Mouse (Mus musculus): ENCODE data around the gene Depp1.
"Not testable (repeated sequence)": the region's sequence is repeated elsewhere in the genome, so short reads cannot be mapped to it uniquely, and the experiment has no call there.

Depp1 gene

GRCm38 (mm10) chr6:116650406-116650805 is at the start of gene Depp1:
Gene Depp1 (plus strand): TSS chr6:116650609.
- no peak for DNase-seq (ENCODE audit: low read depth, low spot score)

DNA sequence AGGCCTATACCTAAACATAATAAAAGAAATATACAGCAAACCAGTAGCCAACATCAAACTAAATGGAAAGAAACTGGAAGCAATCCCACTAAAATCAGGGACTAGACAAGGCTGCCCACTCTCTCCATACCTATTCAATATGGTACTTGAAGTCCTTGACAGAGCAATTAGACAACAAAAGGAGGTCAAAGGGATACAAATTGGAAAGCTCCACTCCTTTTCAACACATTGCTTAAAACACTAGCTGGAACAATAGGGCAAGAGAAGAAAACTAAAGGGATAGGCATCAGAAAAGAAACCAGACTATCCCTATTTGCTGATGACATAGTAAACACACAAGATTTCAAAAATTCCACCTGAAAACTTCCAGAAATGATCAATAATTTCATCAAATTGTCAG is 49.4 kb upstream of the Depp1 start:
- DNase-seq (ENCODE audit: low read depth, low spot score) = not testable (repeated sequence)

- DNase-seq (ENCODE audit: low read depth, low spot score) = no peak
Measured at GRCm38 (mm10) chr6:116607230-116607629, 43.2 kb upstream of the Depp1 start.

DNA sequence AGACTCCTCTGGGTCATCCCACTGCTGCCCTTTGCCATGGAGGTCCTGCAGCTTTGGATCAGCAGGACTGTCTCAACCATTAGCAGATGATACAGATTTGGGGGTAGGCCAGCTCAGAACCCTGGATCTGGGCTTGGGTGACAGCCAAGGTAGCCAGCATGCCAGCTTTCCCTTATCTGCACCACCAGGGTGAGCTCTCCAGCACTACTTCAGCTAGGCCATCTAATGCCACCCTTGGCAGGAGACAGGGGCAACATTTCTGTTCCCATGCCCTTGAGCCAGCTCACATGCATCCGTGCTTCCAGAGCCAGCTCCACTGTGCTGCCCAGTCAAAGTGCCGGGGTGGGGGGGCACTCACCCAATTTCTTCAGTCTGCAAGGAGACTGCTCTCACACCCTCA is 34.7 kb upstream of the Depp1 start:
- DNase-seq (ENCODE audit: low read depth, low spot score) = no peak

GRCm38 (mm10) chr6:116618073-116618472 is 32.3 kb upstream of the Depp1 start:
- no peak for DNase-seq (ENCODE audit: low read depth, low spot score)

GRCm38 (mm10) chr6:116621318-116622023 is 28.9 kb upstream of the Depp1 start:
- no peak for DNase-seq (ENCODE audit: low read depth, low spot score)

DNA sequence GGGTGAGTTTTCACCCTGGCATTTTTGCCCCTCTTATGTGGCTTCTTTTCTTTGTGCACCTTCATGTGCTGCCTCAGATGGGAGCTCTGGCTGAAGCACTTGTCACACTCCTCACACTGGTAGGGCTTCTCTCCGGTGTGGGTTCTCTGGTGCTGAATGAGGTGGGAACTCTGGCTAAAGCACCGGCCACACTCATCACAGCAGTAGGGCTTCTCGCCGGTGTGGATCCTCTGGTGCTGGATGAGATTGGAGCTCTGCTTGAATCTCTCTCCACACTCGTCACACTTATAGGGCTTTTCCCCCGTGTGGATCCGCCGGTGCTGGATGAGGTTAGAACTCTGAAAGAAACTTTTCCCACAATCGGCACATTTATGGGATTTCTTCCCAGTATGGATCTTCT is 24.0 kb upstream of the Depp1 start:
- not testable (repeated sequence) for DNase-seq (ENCODE audit: low read depth, low spot score)

DNA sequence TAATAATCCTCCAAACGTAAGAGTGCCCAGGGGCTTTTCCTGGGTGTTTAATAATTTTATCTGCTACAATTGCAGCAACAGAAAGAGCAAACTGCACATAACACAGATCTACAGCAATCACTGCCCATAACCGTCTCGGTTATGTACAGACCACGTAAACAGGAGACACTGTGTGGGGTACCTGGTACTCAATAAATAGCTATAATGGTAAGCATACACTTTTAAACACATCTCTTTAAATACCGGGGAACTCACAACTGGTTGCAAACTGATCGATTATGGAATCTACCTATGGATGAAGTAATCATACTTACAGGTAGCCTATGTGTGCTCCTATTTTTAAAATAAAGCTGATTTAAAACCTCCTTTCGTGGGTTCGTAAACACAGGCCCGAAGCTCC is 22.3 kb upstream of the Depp1 start:
- DNase-seq (ENCODE audit: low read depth, low spot score) = no peak

DNA sequence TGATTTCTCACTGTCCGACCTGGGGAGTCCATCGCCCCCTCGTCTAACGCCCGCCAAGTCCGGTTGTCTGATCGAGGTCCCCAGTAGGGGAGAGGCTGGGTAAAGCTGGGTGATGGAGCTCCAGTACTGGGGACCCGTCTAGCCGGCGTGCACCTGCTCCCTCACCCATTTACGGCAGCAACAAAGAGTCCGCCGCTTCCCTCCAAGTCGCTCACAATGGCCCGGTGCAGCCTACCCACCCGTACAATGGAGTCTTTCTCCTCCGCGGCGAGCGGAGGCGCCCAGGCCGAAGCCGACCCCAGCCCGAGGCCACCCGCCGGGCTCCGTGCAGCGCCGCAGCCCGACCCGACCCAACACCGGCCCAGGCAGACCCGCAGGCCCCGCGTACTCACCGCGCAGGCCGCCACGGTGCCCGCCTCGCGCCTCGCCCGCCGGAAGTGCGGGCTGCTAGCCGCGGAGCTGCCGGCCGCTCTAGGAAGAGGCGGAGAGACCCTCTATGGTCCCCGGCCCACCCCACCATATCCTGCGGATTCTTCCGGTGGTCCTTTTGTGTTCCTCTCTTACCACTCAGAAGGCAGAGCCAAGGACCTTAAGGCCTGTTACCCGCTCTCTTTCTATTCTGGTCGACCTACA is 21.8 kb upstream of the Depp1 start, which contains the start of gene Zfp422:
Zfp422 (minus strand) TSS at position 461 of the 633 bp plus-strand sequence.
- DNase-seq (ENCODE audit: low read depth, low spot score) = peak; percentile 53

DNA sequence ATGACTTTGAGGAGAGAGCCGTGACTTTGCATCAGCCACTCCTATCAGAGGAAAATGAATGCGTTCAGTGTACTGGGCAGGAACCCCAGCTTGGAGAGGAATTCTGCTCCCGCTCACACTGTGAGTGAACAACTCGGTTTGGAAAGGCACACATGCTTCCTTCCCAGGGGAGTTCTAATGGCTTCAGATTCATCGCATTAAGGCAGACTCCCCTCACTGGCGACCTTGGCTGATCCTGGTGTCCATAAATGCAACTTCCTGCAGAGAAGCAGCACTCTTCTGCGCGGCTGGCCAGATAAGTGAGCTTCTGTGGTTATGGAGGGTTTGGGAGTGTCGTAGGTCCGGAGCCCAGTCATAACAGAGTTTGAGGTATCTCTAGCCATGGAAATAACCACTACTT is 20.6 kb upstream of the Depp1 start:
- DNase-seq (ENCODE audit: low read depth, low spot score) = no peak

- no peak for DNase-seq (ENCODE audit: low read depth, low spot score)
Measured at GRCm38 (mm10) chr6:116632129-116632528, 18.3 kb upstream of the Depp1 start.

DNA sequence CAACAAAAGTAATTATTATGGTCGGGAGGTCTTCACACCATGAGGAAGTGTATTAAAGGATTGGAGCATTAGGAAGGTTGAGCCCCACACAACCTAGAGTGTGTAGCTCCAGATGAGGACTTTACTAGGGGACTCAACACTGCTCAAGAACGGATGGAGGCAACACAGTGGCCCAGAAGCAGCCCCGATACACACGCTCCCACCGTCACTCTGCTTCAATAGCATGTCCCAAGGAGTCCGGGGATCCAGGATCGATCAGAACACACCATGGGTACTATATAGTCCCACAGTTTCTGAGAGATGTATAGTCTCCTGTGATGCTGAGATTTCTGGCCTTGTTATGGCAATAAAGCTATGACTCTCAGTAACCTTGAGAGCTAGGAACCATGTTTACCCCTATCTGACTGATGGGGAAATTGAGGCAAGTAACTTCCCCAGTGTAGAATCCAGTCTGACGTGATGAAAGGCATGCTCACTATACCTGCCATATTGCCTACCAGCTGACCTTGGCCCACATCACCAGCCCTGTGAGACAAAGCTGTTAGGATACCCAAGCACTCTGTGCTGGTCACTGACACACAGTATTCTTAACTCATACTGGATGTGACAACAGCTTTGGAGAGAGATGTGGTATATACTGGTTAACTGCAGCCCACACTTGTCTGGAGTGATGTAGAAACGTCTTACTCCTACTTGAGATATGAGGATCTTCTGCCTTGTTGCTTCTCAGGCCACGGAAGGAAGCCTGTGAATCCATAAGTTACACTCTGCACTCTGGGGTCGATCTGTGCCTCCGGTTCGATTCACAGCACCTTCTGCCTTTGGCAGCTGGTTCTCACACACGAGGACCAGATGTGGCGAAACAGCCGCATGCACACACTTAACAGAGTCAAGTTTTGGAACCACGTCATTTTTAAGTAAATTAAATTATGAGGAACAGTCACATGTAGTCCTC is 16.4 kb upstream of the Depp1 start:
- DNase-seq (ENCODE audit: low read depth, low spot score) = no peak

GRCm38 (mm10) chr6:116635251-116636180 is 14.9 kb upstream of the Depp1 start:
- no peak for DNase-seq (ENCODE audit: low read depth, low spot score)

DNA sequence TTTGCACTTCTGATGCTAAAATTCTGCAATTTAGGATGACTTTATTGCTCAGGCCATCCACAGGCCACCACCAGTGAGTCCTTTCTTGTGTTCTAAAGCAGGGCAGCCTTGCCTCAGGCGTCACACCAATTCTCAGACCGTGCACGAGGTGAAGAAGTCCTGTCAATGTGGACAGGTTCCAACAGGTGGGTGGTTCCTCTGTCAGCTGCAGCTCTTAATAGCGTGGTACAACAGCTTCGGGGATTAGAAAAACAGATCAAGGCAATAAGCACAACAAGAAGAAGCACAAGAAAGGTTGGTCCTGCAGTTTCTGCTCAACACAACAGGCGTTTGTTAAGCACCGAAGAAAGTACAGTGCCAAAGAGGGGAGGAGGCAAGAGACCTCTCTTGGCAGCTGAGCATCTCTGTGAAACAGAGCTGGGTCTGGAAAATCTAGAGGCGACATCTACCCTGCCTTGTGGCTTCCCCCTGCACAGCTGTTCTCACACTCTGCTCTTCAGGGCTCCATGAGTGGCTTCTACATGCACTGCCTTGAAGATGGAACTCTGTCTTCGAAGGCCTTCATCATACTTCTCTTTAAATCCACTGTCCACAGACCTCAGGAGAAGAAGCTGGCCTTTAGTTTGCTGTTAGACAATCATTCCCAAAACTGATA is 13.7 kb upstream of the Depp1 start:
- DNase-seq (ENCODE audit: low read depth, low spot score) = no peak

DNA sequence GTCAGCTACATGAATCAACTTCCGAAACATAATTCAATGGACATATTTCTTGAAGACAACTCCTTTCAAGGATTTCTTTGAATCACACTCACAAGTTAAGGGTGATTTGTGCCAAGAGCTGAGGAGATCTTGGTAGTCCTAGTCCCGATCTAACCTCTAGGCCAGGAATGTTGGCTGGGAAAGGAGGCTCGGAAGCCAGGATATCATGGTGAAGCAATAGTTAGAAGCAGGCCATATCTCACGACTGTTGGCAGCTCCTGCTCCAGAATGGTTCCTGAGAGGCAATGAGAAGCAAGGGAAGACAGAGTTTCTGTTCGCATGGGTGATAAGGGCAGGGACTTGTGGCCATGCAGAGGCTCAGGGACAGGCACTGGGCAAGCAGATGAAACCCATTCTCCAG is 12.9 kb upstream of the Depp1 start:
- DNase-seq (ENCODE audit: low read depth, low spot score) = no peak

- no peak for DNase-seq (ENCODE audit: low read depth, low spot score)
Measured at GRCm38 (mm10) chr6:116638871-116639270, 11.5 kb upstream of the Depp1 start.

- no peak for DNase-seq (ENCODE audit: low read depth, low spot score)
Measured at GRCm38 (mm10) chr6:116639663-116640062, 10.7 kb upstream of the Depp1 start.

- DNase-seq (ENCODE audit: low read depth, low spot score) = peak; percentile 77
Measured at GRCm38 (mm10) chr6:116642942-116643341, 7.5 kb upstream of the Depp1 start.

DNA sequence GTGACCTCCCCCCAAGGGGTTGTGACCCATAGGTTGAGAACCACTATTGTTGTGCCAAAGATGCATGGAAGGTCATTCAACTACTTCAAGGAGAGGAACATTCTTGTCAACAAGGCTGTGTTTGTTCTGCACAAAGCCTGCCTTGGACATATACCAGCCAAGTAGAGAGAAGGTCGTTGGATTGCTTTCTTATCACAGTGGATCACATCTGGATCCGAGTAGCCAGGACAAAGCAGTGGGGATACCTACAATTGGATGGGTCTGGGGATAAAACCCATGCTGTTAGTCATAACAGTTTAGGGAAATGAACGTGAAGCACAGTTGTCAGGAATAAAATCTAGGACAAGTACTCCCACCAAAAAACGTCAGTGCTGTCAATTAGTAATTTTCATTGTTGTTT is 6.5 kb upstream of the Depp1 start:
- no peak for DNase-seq (ENCODE audit: low read depth, low spot score)

DNA sequence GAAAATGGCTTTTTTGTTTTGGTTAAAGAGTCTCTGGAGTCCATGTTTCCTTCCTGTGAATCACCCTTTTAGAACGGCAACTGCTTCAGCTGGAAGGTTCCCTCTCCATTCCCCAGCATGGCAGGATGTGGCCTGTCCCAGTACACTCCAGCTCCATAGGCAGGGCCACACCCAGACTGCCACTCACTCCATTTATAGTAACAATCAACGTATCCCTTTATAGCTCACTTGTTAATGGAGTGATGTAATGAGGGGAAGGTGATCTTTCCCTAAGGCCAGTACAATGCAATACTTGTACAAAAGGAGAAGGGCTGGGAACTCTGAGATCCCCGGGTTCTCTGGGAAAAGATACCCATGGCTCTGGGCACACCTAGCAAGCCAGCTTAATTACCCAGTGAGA is 6.1 kb upstream of the Depp1 start:
- no peak for DNase-seq (ENCODE audit: low read depth, low spot score)

DNA sequence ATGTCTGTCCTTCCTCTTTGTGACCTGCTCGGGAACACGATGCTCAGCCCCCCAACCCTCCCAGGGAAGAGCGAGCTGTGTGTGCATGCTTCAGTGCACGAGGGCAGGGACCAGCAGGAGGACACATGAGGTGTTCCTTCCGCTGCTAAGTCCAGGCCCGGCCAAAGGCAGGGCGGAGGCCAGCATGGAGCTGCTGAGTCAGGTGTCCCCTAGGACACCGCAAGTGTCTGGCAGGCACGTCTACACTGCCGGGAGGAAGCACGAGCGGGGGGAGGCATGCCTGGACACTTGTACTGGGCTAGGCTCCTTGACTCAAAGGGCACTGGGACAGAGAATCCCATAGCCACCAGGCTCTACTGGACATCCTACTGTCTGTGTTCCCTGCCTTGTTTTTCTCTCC is 2.6 kb upstream of the Depp1 start:
- DNase-seq (ENCODE audit: low read depth, low spot score) = no peak

Measured in telencephalon, adult 2 months (tissue).